Comparison of ENCODE assay signal across 25 mouse cellular contexts in the genomic region with DNA sequence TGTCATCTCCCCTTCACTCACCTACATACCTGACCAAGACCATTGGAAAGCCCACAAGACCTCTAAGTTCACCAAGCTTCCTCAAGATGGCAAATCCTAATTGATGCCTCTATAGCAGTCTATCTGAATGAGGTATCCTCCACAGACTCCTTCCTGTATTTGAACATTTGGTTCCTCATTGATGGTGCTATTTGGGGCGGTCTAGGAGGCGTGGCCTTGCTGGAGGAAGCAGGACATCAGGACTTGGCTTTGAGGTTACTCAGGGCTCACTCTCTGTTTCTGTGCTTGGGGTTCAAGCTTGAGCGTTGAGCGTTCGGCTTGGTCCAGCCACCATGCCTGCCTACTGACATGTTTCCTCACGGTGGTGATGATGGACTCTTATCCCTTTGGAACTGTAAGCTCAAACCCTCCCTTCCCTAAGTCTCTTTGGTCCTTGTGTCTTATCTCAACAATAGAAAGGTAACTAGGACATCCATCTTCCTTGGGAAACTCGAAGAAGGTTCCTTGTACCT. TPM values are rescaled to one million over a fixed set of nuclear protein-coding genes. Genes with fewer than 3 reads are reported as not detected.
DNase-seq lines count a peak whose midpoint lies in the region; ATAC-seq and TF ChIP-seq lines count a peak whose summit lies in the region.
"Had no signal": no experiment of that assay in that cellular context is flagged by ENCODE, and none has a peak within 500 bp of the region (broad histone marks: within the 10 kb centered on the region; RNA-seq: fewer than 3 reads in every experiment).

No protein-coding gene starts in this region.

- H3K4me3 ChIP-seq in liver, embryonic 11.5 days (ENCODE audit: low read depth, low read length): no peak overlapping the region
- peak overlapping the region in 2 of 3 experiments; percentile 29 to 32 for H3K4me3 ChIP-seq in CH12.LX (replicated peaks in 1 of 3; ENCODE audit: low read depth in 2 of 3, low read length in 2 of 3, poor library complexity in 1 of 3)
- H3K4me3 ChIP-seq: embryonic facial prominence, embryonic 13.5 days; erythroblast, embryonic 14.5 days; forebrain, embryonic 12.5 days; forebrain, embryonic 15.5 days; hindbrain, embryonic 10.5 days; hindbrain, embryonic 13.5 days had no signal

- no peaks in the 10 kb centered on the region for H3K79me2 ChIP-seq in CH12.LX (replicated peaks; ENCODE audit: control insufficient read depth, extremely low read depth, insufficient read depth, poor library complexity, severe bottlenecking)

- no peak overlapping the region for H3K4me2 ChIP-seq in liver, embryonic 11.5 days
- H3K4me2 ChIP-seq in CH12.LX (ENCODE audit: insufficient read depth, low read depth, poor library complexity, severe bottlenecking): no peak overlapping the region
- H3K4me2 ChIP-seq: embryonic facial prominence, embryonic 13.5 days; forebrain, embryonic 12.5 days; forebrain, embryonic 15.5 days; heart, embryonic 11.5 days; hindbrain, embryonic 13.5 days had no signal

- TF ChIP-seq EP300 in CH12.LX (IDR thresholded peaks at IDR 0.05; ENCODE audit: low read length): no peak

- H3K27me3 ChIP-seq in liver, embryonic 11.5 days (replicated peaks; ENCODE audit: control insufficient read depth, insufficient read depth, low read length): no peaks in the 10 kb centered on the region
- no peaks in the 10 kb centered on the region for H3K27me3 ChIP-seq in CH12.LX (replicated peaks)
- H3K27me3 ChIP-seq: embryonic facial prominence, embryonic 13.5 days; forebrain, embryonic 12.5 days; forebrain, embryonic 15.5 days; hindbrain, embryonic 13.5 days had no signal

- no peaks in the 10 kb centered on the region for H3K4me1 ChIP-seq in liver, embryonic 11.5 days (replicated peaks; ENCODE audit: control insufficient read depth, insufficient read depth, low read length)
- H3K4me1 ChIP-seq in CH12.LX (ENCODE audit: control insufficient read depth in 1 of 2, insufficient read depth in 2 of 2): peaks cover 26 to 54% of the 10 kb centered on the region in 2 experiments
- H3K4me1 ChIP-seq: forebrain, embryonic 12.5 days; forebrain, embryonic 15.5 days; hindbrain, embryonic 13.5 days had no signal

- TF ChIP-seq POLR2A in CH12.LX (IDR thresholded peaks at IDR 0.05; ENCODE audit: low read depth, low read length): peak; percentile 54; the same call in 1 of the 2 replicates

- DNase-seq in liver (peak; percentile 18), CH12.LX (ENCODE audit: extremely low read depth) (peak; percentile 24)
- DNase-seq in liver, embryonic 11.5 days (ENCODE audit: low spot score): no peak
- DNase-seq in cerebellum, adult 18-20 months: no peak
- no peak for DNase-seq in embryo, embryonic 9.5 days (ENCODE audit: extremely low spot score)
- DNase-seq: adrenal gland, adult 2 months; adrenal gland, postnatal 14 days; cerebellum, adult 11 months; cerebellum, adult 8-10 months; cerebellum, postnatal 10 days; cerebellum, postnatal 36 days; gastrocnemius, postnatal 10 days; gastrocnemius, postnatal 36 days; heart, adult 11 months had no signal

- H3K36me3 ChIP-seq in liver, embryonic 11.5 days (ENCODE audit: control insufficient read depth, insufficient read depth, low read length): no peaks in the 10 kb centered on the region
- no peaks in the 10 kb centered on the region for H3K36me3 ChIP-seq in CH12.LX (replicated peaks in 1 of 2; ENCODE audit: control insufficient read depth in 1 of 2, insufficient read depth in 1 of 2, low read length in 1 of 2)
- H3K36me3 ChIP-seq: embryonic facial prominence, embryonic 13.5 days; forebrain, embryonic 12.5 days; forebrain, embryonic 15.5 days; hindbrain, embryonic 10.5 days; hindbrain, embryonic 13.5 days had no signal

- TF ChIP-seq RAD21 in CH12.LX (IDR thresholded peaks at IDR 0.05; ENCODE audit: low read depth, low read length): no peak; the same call in 1 of the 2 replicates

- H3K9ac ChIP-seq in liver, embryonic 11.5 days (ENCODE audit: low read depth, low read length): no peak overlapping the region
- no peak overlapping the region; the same call in 1 of the 2 replicates for H3K9ac ChIP-seq in CH12.LX (ENCODE audit: insufficient read depth, low read depth)
- H3K9ac ChIP-seq: embryonic facial prominence, embryonic 13.5 days; forebrain, embryonic 12.5 days; forebrain, embryonic 15.5 days; hindbrain, embryonic 13.5 days had no signal

- TF ChIP-seq CTCF in CH12.LX (conservative IDR thresholded peaks at IDR 0.05 in 1 of 2, IDR thresholded peaks at IDR 0.05 in 1 of 2; ENCODE audit: low read depth in 2 of 2, low read length in 2 of 2): no peak

- H3K27ac ChIP-seq in liver, embryonic 11.5 days (ENCODE audit: low read depth, low read length): no peak overlapping the region
- H3K27ac ChIP-seq in CH12.LX (ENCODE audit: insufficient read depth, low read depth): no peak overlapping the region
- H3K27ac ChIP-seq: embryonic facial prominence, embryonic 13.5 days; forebrain, embryonic 12.5 days; forebrain, embryonic 15.5 days; hindbrain, embryonic 10.5 days; hindbrain, embryonic 13.5 days had no signal

- 74% methylated on average over 7 of the region's 7 CpGs for WGBS in liver, embryonic 11.5 days

- in situ Hi-C loops in CH12.LX (cut with MboI; ENCODE audit: low pct_ligation_motif_present, low pct_unique_long_range_greater_than_20kb, low sequenced_read_pairs): no loop called here

- no peak for ATAC-seq in liver, embryonic 11.5 days (replicated peaks; ENCODE audit: low FRiP score)
- ATAC-seq in hematopoietic stem cell, adult 5-6 weeks (replicated peaks in 1 of 2; ENCODE audit: insufficient read depth in 1 of 2, low FRiP score in 2 of 2, low TSS enrichment in 1 of 2, low read depth in 1 of 2, poor library complexity in 2 of 2, severe bottlenecking in 2 of 2): peak; percentile 39 to 50; a peak in 1 of 4 replicates
- peak; percentile 98 for ATAC-seq in monocyte, adult 5-6 weeks (replicated peaks; ENCODE audit: insufficient number of reproducible peaks, low FRiP score, low TSS enrichment, poor library complexity, severe bottlenecking)
- no peak for ATAC-seq in CD4-positive, CD25-positive, alpha-beta regulatory T cell, adult 4 months
- ATAC-seq: forebrain, embryonic 15.5 days; hindbrain, embryonic 16.5 days had no signal

- no peaks in the 10 kb centered on the region for H3K9me3 ChIP-seq in liver, embryonic 11.5 days (ENCODE audit: control insufficient read depth, low read length)
- H3K9me3 ChIP-seq in CH12.LX (replicated peaks; ENCODE audit: low read length): peaks cover 2% of the 10 kb centered on the region
- H3K9me3 ChIP-seq: embryonic facial prominence, embryonic 13.5 days; forebrain, embryonic 12.5 days; forebrain, embryonic 15.5 days; hindbrain, embryonic 10.5 days; hindbrain, embryonic 13.5 days had no signal

- dilution Hi-C loops in CH12.LX (cut with MboI; ENCODE audit: extremely low pct_ligation_motif_present, extremely low pct_unique_long_range_greater_than_20kb, low sequenced_read_pairs): no loop called here

TF ChIP-seq in CH12.LX, 34 proteins besides CTCF, POLR2A, EP300 and RAD21:
- TF ChIP-seq POLR2AphosphoS2 (IDR thresholded peaks at IDR 0.05; ENCODE audit: low read depth, low read length): no peak
- no peak for TF ChIP-seq IRF4 (IDR thresholded peaks at IDR 0.05; ENCODE audit: low read depth, low read length)
- peak; percentile 35; the same call in 1 of the 2 replicates for TF ChIP-seq ELF1 (IDR thresholded peaks at IDR 0.05; ENCODE audit: low read depth, low read length)
- TF ChIP-seq GABPA (IDR thresholded peaks at IDR 0.05; ENCODE audit: insufficient replicate concordance, low read depth, low read length): no peak
- no peak for TF ChIP-seq ZC3H11A (IDR thresholded peaks at IDR 0.05; ENCODE audit: low read depth, low read length)
- TF ChIP-seq TBP (conservative IDR thresholded peaks at IDR 0.05; ENCODE audit: low read depth, low read length): no peak
- TF ChIP-seq PAX5 (IDR thresholded peaks at IDR 0.05; ENCODE audit: low read length): no peak
- no peak for TF ChIP-seq SIN3A (IDR thresholded peaks at IDR 0.05; ENCODE audit: low read length)
- no peak for TF ChIP-seq CHD2 (IDR thresholded peaks at IDR 0.05; ENCODE audit: low read length)
- TF ChIP-seq BHLHE40 (IDR thresholded peaks at IDR 0.05; ENCODE audit: low read depth, low read length): no peak
- no peak for TF ChIP-seq NRF1 (IDR thresholded peaks at IDR 0.05; ENCODE audit: low read depth, low read length)
- no peak for TF ChIP-seq HCFC1 (IDR thresholded peaks at IDR 0.05; ENCODE audit: low read depth, low read length)
- peak; percentile 53 for TF ChIP-seq NELFE (IDR thresholded peaks at IDR 0.05; ENCODE audit: low read depth, low read length)
- no peak for TF ChIP-seq UBTF (IDR thresholded peaks at IDR 0.05; ENCODE audit: low read depth, low read length)
- no peak for TF ChIP-seq USF1 (IDR thresholded peaks at IDR 0.05; ENCODE audit: low read depth, low read length)
- TF ChIP-seq JUN (IDR thresholded peaks at IDR 0.05; ENCODE audit: insufficient read depth, low read depth, low read length): no peak
- no peak for TF ChIP-seq E2F4 (IDR thresholded peaks at IDR 0.05; ENCODE audit: insufficient replicate concordance, low read depth, low read length)

RNA-seq across cellular contexts. Expression of gene Sik1, which starts 54.7 kb away (rescaled TPM):
- 10.4 and 11.2 TPM in 2 replicates for polyA plus RNA-seq in liver, embryonic 11.5 days (2014; fragmentation: Nextera tagmentation; extraction: Ambion mirVana)
- total RNA-seq in CH12.LX (2012; rRNA removed) (56.7 and 56.9 TPM in 2 replicates), CH12.LX (2014; rRNA removed) (16.0 and 17.1 TPM in 2 replicates)
- 27.7 and 36.7 TPM in 2 replicates for polyA plus RNA-seq in CH12.LX (2012; ENCODE audit: insufficient read length, low read depth)
- 77.4 and 203 TPM in 2 replicates for total RNA-seq in hematopoietic stem cell, adult 5-6 weeks (2017)
- total RNA-seq in monocyte, adult 5-6 weeks (2017): 146 to 224 TPM (median 193 TPM) in 3 replicates
- 1 to 10 TPM; 2.0 to 4.2 TPM for polyA plus RNA-seq in CD4-positive, CD25-positive, alpha-beta regulatory T cell, adult 4 months (2017; shearing (Covaris generic))

Comparison
In these comparisons a context has a peak if more than half of its experiments do, and no peak if none do; other contexts are left out.
1. DNase-seq: peak in liver (single experiment) and CH12.LX (single experiment); none in liver, embryonic 11.5 days (single experiment), cerebellum, adult 18-20 months (0 of 2) and embryo, embryonic 9.5 days (single experiment).
2. ATAC-seq: peak in hematopoietic stem cell, adult 5-6 weeks (2 of 2) and monocyte, adult 5-6 weeks (single experiment); none in liver, embryonic 11.5 days (single experiment) and CD4-positive, CD25-positive, alpha-beta regulatory T cell, adult 4 months (single experiment).